Mouse (Mus musculus): Measurements from ENCODE around the gene Vmn1r23. TPM values are rescaled to one million over a fixed set of nuclear protein-coding genes. Genes with fewer than 3 reads are reported as not detected.

The Vmn1r23 gene
- total and polyA plus RNA-seq, 3 experiments: not detected

DNA sequence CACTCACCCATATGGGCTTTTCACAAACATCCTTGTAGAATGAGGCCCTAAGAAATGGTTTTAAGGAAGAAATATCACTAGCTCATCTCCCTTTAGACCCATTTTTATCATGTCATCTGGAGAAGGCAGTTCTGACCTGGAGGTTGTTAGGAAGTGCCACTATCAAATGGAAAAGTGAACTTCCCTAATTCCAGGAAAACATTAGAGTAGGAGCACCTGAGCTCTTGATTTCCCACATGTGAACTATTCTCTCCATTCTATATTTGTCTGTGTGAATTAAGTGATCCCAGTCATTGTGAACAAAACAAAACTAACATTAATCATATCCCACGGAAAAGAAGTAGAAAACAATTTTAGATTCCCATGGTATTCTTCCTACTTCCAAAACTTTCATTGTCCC lies 18.7 kb downstream of the Vmn1r23 start, which contains the start of gene Vmn1r22:
Gene Vmn1r22 (minus strand): TSS at position 101 of the 400 bp plus-strand sequence.
- DNase-seq (ENCODE audit: low read depth, low spot score): no peak
- Histone ChIP-seq H3K4me1 (ENCODE audit: control insufficient read depth in 1 of 2, insufficient read depth in 2 of 2, low read length in 2 of 2) (no peaks in the 10 kb centered on the region), H3K9ac (ENCODE audit: control insufficient read depth, low read depth, low read length, poor library complexity, severe bottlenecking) (no peak within 1 kb of the TSS), H3K4me3 (ENCODE audit: control insufficient read depth in 1 of 2, insufficient read depth in 1 of 2, low read depth in 2 of 2, low read length in 2 of 2) (no peak within 1 kb of the TSS), H3K79me2 (ENCODE audit: control insufficient read depth, insufficient read depth, low read length, poor library complexity) (no peaks in the 10 kb centered on the region), H3K36me3 (ENCODE audit: control insufficient read depth in 1 of 2, insufficient read depth in 2 of 2, low read length in 2 of 2) (no peaks in the 10 kb centered on the region), H3K27me3 (ENCODE audit: control insufficient read depth in 1 of 2, insufficient read depth in 2 of 2, low read length in 2 of 2) (no peaks in the 10 kb centered on the region), H3K9me3 (replicated peaks; ENCODE audit: insufficient read depth, low read length) (no peaks in the 10 kb centered on the region), H3K27ac (ENCODE audit: control insufficient read depth, low read depth, low read length) (no peak within 1 kb of the TSS)
- TF ChIP-seq SMC3 (IDR thresholded peaks at IDR 0.05; ENCODE audit: low read depth, low read length) (no peak), UBTF (IDR thresholded peaks at IDR 0.05; ENCODE audit: borderline replicate concordance, insufficient read depth, low read depth, low read length) (no peak), BHLHE40 (IDR thresholded peaks at IDR 0.05; ENCODE audit: borderline replicate concordance, low read depth, low read length) (no peak), MEF2A (IDR thresholded peaks at IDR 0.05; ENCODE audit: extremely low read depth, insufficient replicate concordance, low read depth, low read length, poor library complexity, severe bottlenecking) (no peak), USF1 (IDR thresholded peaks at IDR 0.05; ENCODE audit: low read depth, low read length) (no peak), RCOR1 (IDR thresholded peaks at IDR 0.05; ENCODE audit: low read depth, low read length) (no peak), ETS1 (IDR thresholded peaks at IDR 0.05; ENCODE audit: low read depth, low read length) (no peak), JUND (IDR thresholded peaks at IDR 0.05; ENCODE audit: low read depth, low read length) (no peak), GATA1 (IDR thresholded peaks at IDR 0.05; ENCODE audit: low read depth, low read length) (no peak), TCF12 (IDR thresholded peaks at IDR 0.05; ENCODE audit: low read depth, low read length) (no peak), POLR2A (IDR thresholded peaks at IDR 0.05; ENCODE audit: control insufficient read depth in 1 of 2, insufficient read depth in 1 of 2, low read depth in 1 of 2, low read length in 2 of 2, poor library complexity in 1 of 2) (no peak), MAZ (IDR thresholded peaks at IDR 0.05; ENCODE audit: low read depth, low read length) (no peak)

Other genes starting within 250 kb of the Vmn1r23 start
- gene Pyurf, start 234.8 kb downstream of the Vmn1r23 start, total RNA-seq (2012; rRNA removed): 2.5 and 2.9 TPM in 2 replicates
- gene Pyurf, start 234.8 kb downstream of the Vmn1r23 start, polyA plus RNA-seq (2012; ENCODE audit: insufficient read depth in 1 of 2, insufficient read length in 2 of 2, low read depth in 1 of 2, low replicate concordance in 2 of 2, missing spikeins in 1 of 2): 1 to 10 TPM in 1 of 2 experiments, not detected in 1; 3.3 TPM
- gene Lancl2, start 224.3 kb downstream of the Vmn1r23 start, total RNA-seq (2012; rRNA removed): 19.6 and 21.7 TPM in 2 replicates
- gene Lancl2, start 224.3 kb downstream of the Vmn1r23 start, polyA plus RNA-seq (2012; ENCODE audit: insufficient read depth in 1 of 2, insufficient read length in 2 of 2, low read depth in 1 of 2, low replicate concordance in 2 of 2, missing spikeins in 1 of 2): 10 to 100 TPM in 1 of 2 experiments, not detected in 1; 17.7 TPM
- 12.1 and 17.0 TPM in 2 replicates for gene Vopp1, start 101.7 kb downstream of the Vmn1r23 start, total RNA-seq (2012; rRNA removed)
- 10 to 100 TPM in 1 of 2 experiments, not detected in 1; 14.2 TPM for gene Vopp1, start 101.7 kb downstream of the Vmn1r23 start, polyA plus RNA-seq (2012; ENCODE audit: insufficient read depth in 1 of 2, insufficient read length in 2 of 2, low read depth in 1 of 2, low replicate concordance in 2 of 2, missing spikeins in 1 of 2)
- gene Vmn1r21, start 76.5 kb downstream of the Vmn1r23 start, total RNA-seq (2012; rRNA removed): not detected in 2 replicates
- not detected for gene Vmn1r21, start 76.5 kb downstream of the Vmn1r23 start, polyA plus RNA-seq (2012; ENCODE audit: insufficient read depth in 1 of 2, insufficient read length in 2 of 2, low read depth in 1 of 2, low replicate concordance in 2 of 2, missing spikeins in 1 of 2)
- gene Vmn1r22, start 18.8 kb downstream of the Vmn1r23 start, total RNA-seq (2012; rRNA removed): not detected in 2 replicates
- gene Vmn1r22, start 18.8 kb downstream of the Vmn1r23 start, polyA plus RNA-seq (2012; ENCODE audit: insufficient read depth in 1 of 2, insufficient read length in 2 of 2, low read depth in 1 of 2, low replicate concordance in 2 of 2, missing spikeins in 1 of 2): not detected
- gene Vmn1r24, start 34.7 kb upstream of the Vmn1r23 start, total RNA-seq (2012; rRNA removed): not detected in 2 replicates
- not detected for gene Vmn1r24, start 34.7 kb upstream of the Vmn1r23 start, polyA plus RNA-seq (2012; ENCODE audit: insufficient read depth in 1 of 2, insufficient read length in 2 of 2, low read depth in 1 of 2, low replicate concordance in 2 of 2, missing spikeins in 1 of 2)
- not detected in 2 replicates for gene Vmn1r25, start 54.0 kb upstream of the Vmn1r23 start, total RNA-seq (2012; rRNA removed)
- gene Vmn1r25, start 54.0 kb upstream of the Vmn1r23 start, polyA plus RNA-seq (2012; ENCODE audit: insufficient read depth in 1 of 2, insufficient read length in 2 of 2, low read depth in 1 of 2, low replicate concordance in 2 of 2, missing spikeins in 1 of 2): not detected
- gene Vmn1r26, start 88.3 kb upstream of the Vmn1r23 start, total RNA-seq (2012; rRNA removed): not detected in 2 replicates
- not detected for gene Vmn1r26, start 88.3 kb upstream of the Vmn1r23 start, polyA plus RNA-seq (2012; ENCODE audit: insufficient read depth in 1 of 2, insufficient read length in 2 of 2, low read depth in 1 of 2, low replicate concordance in 2 of 2, missing spikeins in 1 of 2)